Mouse (Mus musculus): Measurements from ENCODE around the gene Ano2.

DNA sequence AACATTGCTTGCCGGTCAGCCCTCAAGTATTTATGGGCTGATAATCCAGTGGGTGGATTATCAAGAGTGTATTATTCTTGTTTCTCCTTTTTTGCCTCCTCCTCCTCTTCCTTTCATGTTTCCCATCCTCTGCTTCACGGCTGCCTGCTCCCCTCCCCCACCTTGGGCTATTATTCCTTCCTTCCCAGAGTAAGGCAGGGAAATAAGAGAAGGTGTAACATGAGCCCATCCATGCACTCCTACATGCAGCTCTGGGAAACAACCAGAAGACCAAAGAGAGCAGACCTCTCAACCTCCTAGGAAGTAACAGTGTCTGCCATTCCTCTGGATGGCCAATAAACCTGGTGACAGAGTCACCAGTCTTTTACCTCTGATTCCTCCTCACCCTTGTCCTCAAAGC is 311.6 kb downstream of the Ano2 start:
- TF ChIP-seq CTCF (IDR thresholded peaks at IDR 0.05; ENCODE audit: control insufficient read depth, insufficient read depth, insufficient read length), result no peak
- no peak for TF ChIP-seq MAX (IDR thresholded peaks at IDR 0.05)
- TF ChIP-seq USF1 (IDR thresholded peaks at IDR 0.05; ENCODE audit: low read depth), result no peak
- TF ChIP-seq FOSL1 (IDR thresholded peaks at IDR 0.05; ENCODE audit: insufficient read depth, low read length, poor library complexity, severe bottlenecking), result no peak

Measured in C2C12 (cell line).